Mouse (Mus musculus) CH12.LX (cell line): Measurements from ENCODE around the gene Syt3.

Experiments
- CHD1 ChIP-seq: IDR thresholded peaks from 2 replicates; pipeline ENCODE4 v1.6.1; 2012; ENCODE audit warnings: low read depth, low read length, improper control_type of control experiment, inconsistent platforms
- CTCF ChIP-seq, 2 experiments: IDR thresholded peaks in 1 of 2; conservative IDR thresholded peaks in 1 of 2; 2 replicates each; pipeline ENCODE4 v1.5.1; 2011 to 2012; ENCODE audit warnings: low read depth in 2 of 2, low read length in 2 of 2, improper control_type of control experiment in 1 of 2, inconsistent platforms in 1 of 2, mild to moderate bottlenecking in 1 of 2, moderate library complexity in 1 of 2
- EP300 ChIP-seq: IDR thresholded peaks from 2 replicates; pipeline ENCODE4 v1.6.1; 2011; ENCODE audit warnings: low read length, improper control_type of control experiment
- HCFC1 ChIP-seq: IDR thresholded peaks from 2 replicates; pipeline ENCODE4 v1.6.1; 2012; ENCODE audit warnings: low read depth, mild to moderate bottlenecking, inconsistent platforms, low read length, improper control_type of control experiment
- JUND ChIP-seq: conservative IDR thresholded peaks from 2 replicates; pipeline ENCODE4 v1.6.1; 2011; ENCODE audit warnings: low read depth, low read length, improper control_type of control experiment
- MYC ChIP-seq: IDR thresholded peaks from 2 replicates; pipeline ENCODE4 v1.6.1; 2011; ENCODE audit warnings: low read depth, mild to moderate bottlenecking, improper control_type of control experiment, low read length
- POLR2A ChIP-seq: IDR thresholded peaks from 2 replicates; pipeline ENCODE4 v1.6.1; 2011; ENCODE audit warnings: low read depth, mild to moderate bottlenecking, improper control_type of control experiment, low read length
- RAD21 ChIP-seq: IDR thresholded peaks from 2 replicates; pipeline ENCODE4 v1.6.1; 2011; ENCODE audit warnings: low read depth, mild to moderate bottlenecking, low read length, improper control_type of control experiment, moderate library complexity
- TBP ChIP-seq: conservative IDR thresholded peaks from 2 replicates; pipeline ENCODE4 v1.6.1; 2011; ENCODE audit warnings: low read depth, low read length, improper control_type of control experiment
- TCF12 ChIP-seq: IDR thresholded peaks from 2 replicates; pipeline ENCODE4 v1.6.1; 2014; ENCODE audit warnings: low read depth, mild to moderate bottlenecking, inconsistent platforms, low read length, improper control_type of control experiment
- USF1 ChIP-seq: IDR thresholded peaks from 2 replicates; pipeline ENCODE4 v1.6.1; 2014; ENCODE audit warnings: low read depth, mild to moderate bottlenecking, inconsistent platforms, low read length, improper control_type of control experiment
- USF2 ChIP-seq: conservative IDR thresholded peaks from 2 replicates; pipeline ENCODE4 v1.6.1; 2011; ENCODE audit warnings: low read depth, low read length, improper control_type of control experiment
- ZNF384 ChIP-seq: IDR thresholded peaks from 2 replicates; pipeline ENCODE4 v1.6.1; 2012; ENCODE audit warnings: low read depth, low read length, improper control_type of control experiment, inconsistent platforms

- TF ChIP-seq TBP (no peak), CHD1 (no peak), CTCF (conservative IDR thresholded peaks at IDR 0.05 in 1 of 2, IDR thresholded peaks at IDR 0.05 in 1 of 2; ENCODE audit: low read depth in 2 of 2, low read length in 2 of 2) (no peak), USF2 (no peak), POLR2A (no peak), EP300 (no peak), HCFC1 (no peak), JUND (no peak), TCF12 (no peak), MYC (no peak), RAD21 (no peak), ZNF384 (no peak), USF1 (no peak)
Observed at GRCm38 (mm10) chr7:44413307-44413706, 29.4 kb downstream of the Syt3 start.
